Mouse (Mus musculus) midbrain, embryonic 16.5 days (tissue): ENCODE measurements at regions not wholly inside any gene's neighbourhood (a gene's known extent, or its start where the extent isn't known, plus 50 kb on each side); places are given as distances from the start of the nearest gene placed in this dataset.
A peak's percentile ranks its signal among the peaks of the same experiment; 100 is the strongest.

ENCODE experiments used
- ATAC-seq: fragments of 200-750 bp; cut with Nextera tagmentation; 2 replicates; pipeline ENCODE4 v1.8.0; 2017; ENCODE audit warnings: moderate TSS enrichment
- H3K27ac ChIP-seq: fragments of 300-500 bp; sonication (generic); 2 replicates; pipeline ENCODE4 v1.5.1; 2014; ENCODE audit warnings: mild to moderate bottlenecking, low read length, mixed read lengths
- H3K27me3 ChIP-seq: fragments of 300-500 bp; sonication (generic); 2 replicates; pipeline ENCODE4 v1.6.1; 2014; ENCODE audit warnings: low read depth, low read length, mixed read lengths; ENCODE audit not compliant: control insufficient read depth, insufficient read depth
- H3K36me3 ChIP-seq: fragments of 300-500 bp; sonication (generic); 2 replicates; pipeline ENCODE4 v1.6.1; 2014; ENCODE audit warnings: mild to moderate bottlenecking, low read length, moderate library complexity, mixed read lengths; ENCODE audit not compliant: control insufficient read depth, insufficient read depth
- H3K4me1 ChIP-seq: fragments of 300-500 bp; sonication (generic); 2 replicates; pipeline ENCODE4 v1.6.1; 2014; ENCODE audit warnings: mild to moderate bottlenecking, low read length, mixed read lengths; ENCODE audit not compliant: control insufficient read depth, insufficient read depth
- H3K4me2 ChIP-seq: fragments of 300-500 bp; sonication (generic); 2 replicates; pipeline ENCODE4 v1.6.1; 2014; ENCODE audit warnings: mild to moderate bottlenecking, low read length, mixed read lengths
- H3K4me3 ChIP-seq: fragments of 300-500 bp; sonication (generic); 2 replicates; pipeline ENCODE4 v1.5.1; 2014; ENCODE audit warnings: low read depth, mild to moderate bottlenecking, low read length, moderate library complexity, mixed read lengths
- H3K9ac ChIP-seq: fragments of 300-500 bp; sonication (generic); 2 replicates; pipeline ENCODE4 v1.6.1; 2014; ENCODE audit warnings: low read depth, low read length, mixed read lengths
- H3K9me3 ChIP-seq: fragments of 300-500 bp; sonication (generic); replicated peaks from 2 replicates; pipeline ENCODE4 v1.6.1; 2014; ENCODE audit warnings: mild to moderate bottlenecking, low read length, mixed read lengths; ENCODE audit not compliant: control insufficient read depth, poor library complexity, severe bottlenecking
- WGBS: fragments of 180-500 bp; shearing (Covaris S2); extraction: QIAGEN DNeasy Blood & Tissue Kit; methylation state at CpG from one replicate; pipeline ENCODE4 v1.1.7; 2014; 5-methylcytosine and 5-hydroxymethylcytosine counted together

- no peaks in the 10 kb centered on the region for H3K36me3 ChIP-seq
- ATAC-seq = no peak
- no peaks in the 10 kb centered on the region for H3K4me1 ChIP-seq
- no peak overlapping the region for H3K4me2 ChIP-seq
- H3K9me3 ChIP-seq = no peaks in the 10 kb centered on the region
- no peak overlapping the region for H3K27ac ChIP-seq
- 36% methylated on average over 4 of the region's 4 CpGs for WGBS
- H3K4me3 ChIP-seq = no peak overlapping the region
- no peaks in the 10 kb centered on the region for H3K27me3 ChIP-seq
- H3K9ac ChIP-seq = no peak overlapping the region
Observed at GRCm38 (mm10) chr13:53805872-53806271, 249.6 kb downstream of the Drd1 start.

- no peak for ATAC-seq
- Histone ChIP-seq H3K27ac (no peak overlapping the region), H3K4me2 (no peak overlapping the region), H3K9ac (no peak overlapping the region), H3K4me3 (no peak overlapping the region), H3K9me3 (no peaks in the 10 kb centered on the region), H3K4me1 (no peaks in the 10 kb centered on the region), H3K36me3 (no peaks in the 10 kb centered on the region), H3K27me3 (no peaks in the 10 kb centered on the region)
- 82% methylated on average over 5 of the region's 5 CpGs for WGBS
Observed at GRCm38 (mm10) chr13:53800978-53801377, 254.5 kb downstream of the Drd1 start.

- no peak for ATAC-seq
- H3K4me2 ChIP-seq = no peak overlapping the region
- no peaks in the 10 kb centered on the region for H3K36me3 ChIP-seq
- no peaks in the 10 kb centered on the region for H3K4me1 ChIP-seq
- H3K9me3 ChIP-seq = no peaks in the 10 kb centered on the region
- no peaks in the 10 kb centered on the region for H3K27me3 ChIP-seq
- H3K27ac ChIP-seq = no peak overlapping the region
- 83% methylated on average over 2 of the region's 2 CpGs for WGBS
- no peak overlapping the region for H3K9ac ChIP-seq
- H3K4me3 ChIP-seq = no peak overlapping the region
Observed at GRCm38 (mm10) chr13:53788809-53789208, 266.7 kb downstream of the Drd1 start.

GRCm38 (mm10) chr13:53783492-53783891 lies 272.0 kb downstream of the Drd1 start:
- H3K27me3 ChIP-seq = 0 out of 2 replicates have a peak, but pooled peaks cover 2% of the 10 kb centered on the region
- peak; percentile 82 for ATAC-seq
- H3K4me3 ChIP-seq = no peak overlapping the region
- H3K4me1 ChIP-seq = no peaks in the 10 kb centered on the region
- no peak overlapping the region for H3K27ac ChIP-seq
- no peak overlapping the region for H3K4me2 ChIP-seq
- H3K36me3 ChIP-seq = no peaks in the 10 kb centered on the region
- no peaks in the 10 kb centered on the region for H3K9me3 ChIP-seq
- 27% methylated on average over 6 of the region's 6 CpGs for WGBS
- H3K9ac ChIP-seq = no peak overlapping the region

- no peak overlapping the region for H3K4me3 ChIP-seq
- no peaks in the 10 kb centered on the region for H3K9me3 ChIP-seq
- peak; percentile 38; the same call in 1 of the 2 replicates for ATAC-seq
- no peaks in the 10 kb centered on the region for H3K36me3 ChIP-seq
- no peak overlapping the region for H3K27ac ChIP-seq
- H3K4me1 ChIP-seq = no peaks in the 10 kb centered on the region
- H3K4me2 ChIP-seq = no peak overlapping the region
- 52% methylated on average over 4 of the region's 4 CpGs for WGBS
- H3K27me3 ChIP-seq = 0 out of 2 replicates have a peak, but pooled peaks cover 2% of the 10 kb centered on the region
- H3K9ac ChIP-seq = no peak overlapping the region
Observed at GRCm38 (mm10) chr13:53779150-53779549, 276.4 kb downstream of the Drd1 start.

- Histone ChIP-seq H3K4me1 (no peaks in the 10 kb centered on the region), H3K4me3 (no peak overlapping the region), H3K27me3 (no peaks in the 10 kb centered on the region), H3K9me3 (no peaks in the 10 kb centered on the region), H3K9ac (no peak overlapping the region), H3K27ac (no peak overlapping the region), H3K36me3 (no peaks in the 10 kb centered on the region), H3K4me2 (no peak overlapping the region)
- WGBS = 75% methylated on average over 11 of the region's 11 CpGs
- ATAC-seq = no peak
Observed at GRCm38 (mm10) chr13:53776421-53776820, 279.1 kb downstream of the Drd1 start.

- Histone ChIP-seq H3K9me3 (no peaks in the 10 kb centered on the region), H3K36me3 (no peaks in the 10 kb centered on the region), H3K27ac (no peak overlapping the region), H3K4me2 (no peak overlapping the region), H3K27me3 (no peaks in the 10 kb centered on the region), H3K4me3 (no peak overlapping the region), H3K9ac (no peak overlapping the region), H3K4me1 (no peaks in the 10 kb centered on the region)
- ATAC-seq = no peak
- WGBS = 42% methylated on average over 5 of the region's 5 CpGs
Observed at GRCm38 (mm10) chr13:53775687-53776086, 279.8 kb downstream of the Drd1 start.

GRCm38 (mm10) chr13:53764613-53765243 lies 290.8 kb downstream of the Drd1 start:
- Histone ChIP-seq H3K36me3 (no peaks in the 10 kb centered on the region), H3K4me2 (no peak overlapping the region), H3K9ac (no peak overlapping the region), H3K27ac (no peak overlapping the region), H3K4me3 (no peak overlapping the region), H3K4me1 (no peaks in the 10 kb centered on the region), H3K9me3 (no peaks in the 10 kb centered on the region), H3K27me3 (peaks cover 5% of the 10 kb centered on the region; the same call in 1 of the 2 replicates)
- WGBS = 24% methylated on average over 13 of the region's 13 CpGs
- peak; percentile 85 for ATAC-seq

GRCm38 (mm10) chr13:53757576-53758237 lies 284.8 kb upstream of the Msx2 start:
- H3K27me3 ChIP-seq = no peaks in the 10 kb centered on the region
- H3K4me2 ChIP-seq = no peak overlapping the region
- no peak overlapping the region for H3K27ac ChIP-seq
- H3K36me3 ChIP-seq = no peaks in the 10 kb centered on the region
- no peak for ATAC-seq
- no peak overlapping the region for H3K9ac ChIP-seq
- WGBS = 68% methylated on average over 13 of the region's 13 CpGs
- H3K9me3 ChIP-seq = no peaks in the 10 kb centered on the region
- H3K4me1 ChIP-seq = peaks cover 18% of the 10 kb centered on the region
- no peak overlapping the region for H3K4me3 ChIP-seq
